Mouse (Mus musculus) hindbrain, postnatal 0 days (tissue): Measurements from ENCODE around the gene Rundc3a. TPM values are rescaled to one million over a fixed set of nuclear protein-coding genes. Genes with fewer than 3 reads are reported as not detected.

Source experiments
- ATAC-seq: fragments of 200-750 bp; cut with Nextera tagmentation; 2 replicates; pipeline ENCODE4 v1.8.0; 2017; ENCODE audit warnings: mild to moderate bottlenecking, moderate TSS enrichment, moderate library complexity
- DNase-seq: peaks from one replicate; pipeline ENCODE4 v3.0.0-alpha.2; 2015; ENCODE audit warnings: low spot score
- H3K27ac ChIP-seq: fragments of 300-500 bp; sonication (generic); 2 replicates; pipeline ENCODE4 v1.5.1; 2014; ENCODE audit warnings: mild to moderate bottlenecking
- H3K27me3 ChIP-seq: fragments of 300-500 bp; sonication (generic); 2 replicates; pipeline ENCODE4 v1.6.1; 2014; ENCODE audit warnings: low read length, mixed read lengths; ENCODE audit not compliant: insufficient read depth
- H3K36me3 ChIP-seq: fragments of 300-500 bp; sonication (generic); 2 replicates; pipeline ENCODE4 v1.6.1; 2014; ENCODE audit warnings: low read length, mixed read lengths; ENCODE audit not compliant: insufficient read depth
- H3K4me1 ChIP-seq: fragments of 300-500 bp; sonication (generic); 2 replicates; pipeline ENCODE4 v1.6.1; 2014; ENCODE audit warnings: antibody characterized with exemption, low read length, mixed read lengths; ENCODE audit not compliant: insufficient read depth
- H3K4me2 ChIP-seq: fragments of 300-500 bp; sonication (generic); 2 replicates; pipeline ENCODE4 v1.6.1; 2014; ENCODE audit warnings: low read depth, mild to moderate bottlenecking, low read length, moderate library complexity, mixed read lengths
- H3K4me3 ChIP-seq: fragments of 300-500 bp; sonication (generic); 2 replicates; pipeline ENCODE4 v1.5.1; 2014; ENCODE audit warnings: low read length
- H3K9ac ChIP-seq: fragments of 300-500 bp; sonication (generic); replicated peaks from 2 replicates; pipeline ENCODE4 v1.6.1; 2014; ENCODE audit warnings: mild to moderate bottlenecking, low read length, moderate library complexity, mixed read lengths
- H3K9me3 ChIP-seq: fragments of 300-500 bp; sonication (generic); 2 replicates; pipeline ENCODE4 v1.6.1; 2016; ENCODE audit warnings: low read length, mixed read lengths
- CTCF ChIP-seq: IDR thresholded peaks from 2 replicates; pipeline ENCODE4 v1.5.1; 2016; ENCODE audit warnings: antibody characterized with exemption, control low read depth, low read depth
- WGBS: fragments of 180-500 bp; shearing (Covaris S2); extraction: QIAGEN DNeasy Blood & Tissue Kit; methylation state at CpG from one replicate; pipeline ENCODE4 v1.1.7; 2014; 5-methylcytosine and 5-hydroxymethylcytosine counted together
- polyA plus RNA-seq: library from polyadenylated mRNA; unstranded; fragments of >200 nt; fragmentation: Nextera tagmentation; extraction: Ambion mirVana; gene quantifications from 2 replicates; pipeline ENCODE4 v1.2.1, GENCODE M21; 2015
- total RNA-seq: library from RNA; depleted of rRNA; stranded (reverse); fragments of >200 nt; gene quantifications from 2 replicates; pipeline ENCODE4 v1.2.3, GENCODE M21; 2014

The Rundc3a gene
- total and polyA plus RNA-seq, 2 experiments from 2014 or later = 114 to 310 TPM

DNA sequence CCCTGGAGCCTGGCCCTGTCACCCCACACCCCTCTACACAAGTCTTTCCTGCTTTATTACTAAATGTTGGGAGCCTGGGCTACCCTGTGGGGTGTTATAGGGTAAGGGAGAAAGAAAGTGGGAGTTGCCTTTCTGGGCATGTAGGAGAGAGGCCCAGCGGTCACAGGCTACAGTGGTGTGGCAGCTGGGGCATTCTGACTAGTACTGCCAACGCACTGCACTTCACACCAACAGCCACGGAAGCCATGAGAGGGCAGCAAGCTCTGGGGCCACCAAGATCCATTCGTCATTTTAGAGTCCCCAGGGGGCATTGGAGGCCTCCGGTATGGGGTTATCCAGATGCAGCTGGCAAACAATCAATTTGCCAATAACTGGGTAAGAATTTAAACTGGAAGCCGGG is 48.9 kb downstream of the Rundc3a start:
- peaks cover 25% of the 10 kb centered on the region; the same call in 1 of the 2 replicates for H3K4me1 ChIP-seq
- H3K9ac ChIP-seq = no peak overlapping the region
- ATAC-seq = no peak
- H3K9me3 ChIP-seq = no peaks in the 10 kb centered on the region
- DNase-seq = no peak
- no peak overlapping the region for H3K4me3 ChIP-seq
- H3K4me2 ChIP-seq = no peak overlapping the region
- H3K27me3 ChIP-seq = no peaks in the 10 kb centered on the region
- peaks cover 38% of the 10 kb centered on the region; the same call in 1 of the 2 replicates for H3K36me3 ChIP-seq
- H3K27ac ChIP-seq = no peak overlapping the region
- TF ChIP-seq CTCF = no peak
- WGBS = 82% methylated on average over 6 of the region's 6 CpGs

DNA sequence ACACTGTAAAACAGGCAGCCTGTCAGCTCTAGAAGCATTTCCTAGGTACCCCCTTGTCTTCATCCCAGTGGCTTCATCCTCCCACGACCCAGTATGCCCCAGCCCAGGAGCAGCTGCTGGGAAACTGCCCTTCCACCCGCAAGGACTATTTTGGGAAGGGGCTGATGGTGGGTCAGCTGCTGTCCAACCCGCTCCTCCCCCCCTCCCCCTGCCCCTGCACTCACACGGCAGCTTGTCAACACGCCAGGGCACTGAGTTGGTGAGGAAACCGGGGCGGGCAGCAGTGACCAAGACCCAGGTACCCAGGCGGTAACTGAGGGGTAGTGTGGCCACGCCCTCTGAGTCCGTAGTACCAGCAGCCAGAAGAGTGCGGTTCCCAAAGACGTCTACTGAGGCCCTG is 50.5 kb downstream of the Rundc3a start:
- DNase-seq = no peak
- H3K9me3 ChIP-seq = no peaks in the 10 kb centered on the region
- no peak overlapping the region for H3K4me3 ChIP-seq
- TF ChIP-seq CTCF = no peak
- peaks cover 31% of the 10 kb centered on the region; the same call in 1 of the 2 replicates for H3K36me3 ChIP-seq
- peaks cover 21% of the 10 kb centered on the region; the same call in 1 of the 2 replicates for H3K4me1 ChIP-seq
- no peaks in the 10 kb centered on the region for H3K27me3 ChIP-seq
- no peak overlapping the region for H3K9ac ChIP-seq
- no peak for ATAC-seq
- 67% methylated on average over 12 of the region's 12 CpGs for WGBS
- H3K4me2 ChIP-seq = no peak overlapping the region
- H3K27ac ChIP-seq = no peak overlapping the region

- TF ChIP-seq CTCF = no peak
- H3K9ac ChIP-seq = no peak overlapping the region
These were observed 51.1 kb downstream of the Rundc3a start for GRCm38 (mm10) chr11:102444321-102444720.

GRCm38 (mm10) chr11:102444781-102445180 is 51.6 kb downstream of the Rundc3a start:
- H3K4me3 ChIP-seq = peak overlapping the region; percentile 95
- H3K9ac ChIP-seq = peak overlapping the region; percentile 99
- no peak for TF ChIP-seq CTCF
- H3K27ac ChIP-seq = peak overlapping the region; percentile 96; the same call in 1 of the 2 replicates
- no peaks in the 10 kb centered on the region for H3K27me3 ChIP-seq
- no peak for ATAC-seq
- no peak for DNase-seq
- H3K4me1 ChIP-seq = peaks cover 21% of the 10 kb centered on the region; the same call in 1 of the 2 replicates
- H3K36me3 ChIP-seq = peaks cover 23% of the 10 kb centered on the region; the same call in 1 of the 2 replicates
- peak overlapping the region; percentile 80 for H3K4me2 ChIP-seq
- 4% methylated on average over 6 of the region's 6 CpGs for WGBS
- H3K9me3 ChIP-seq = no peaks in the 10 kb centered on the region

More at GRCm38 (mm10) chr11:102444321-102444720, 51.1 kb downstream of the Rundc3a start:
- Histone ChIP-seq H3K4me2 (no peak overlapping the region), H3K27me3 (no peaks in the 10 kb centered on the region), H3K27ac (no peak overlapping the region), H3K9me3 (no peaks in the 10 kb centered on the region), H3K4me3 (no peak overlapping the region), H3K4me1 (peaks cover 21% of the 10 kb centered on the region; the same call in 1 of the 2 replicates), H3K36me3 (peaks cover 27% of the 10 kb centered on the region; the same call in 1 of the 2 replicates)
- DNase-seq = no peak
- WGBS = 73% methylated on average over 3 of the region's 3 CpGs
- no peak for ATAC-seq

- H3K27ac ChIP-seq = peak overlapping the region; percentile 96
- WGBS = 12% methylated on average over 10 of the region's 10 CpGs
- peaks cover 17% of the 10 kb centered on the region; the same call in 1 of the 2 replicates for H3K36me3 ChIP-seq
- peak overlapping the region; percentile 99 for H3K9ac ChIP-seq
- peaks cover 21% of the 10 kb centered on the region; the same call in 1 of the 2 replicates for H3K4me1 ChIP-seq
- no peak for TF ChIP-seq CTCF
- peak overlapping the region; percentile 95 for H3K4me3 ChIP-seq
- peak; percentile 42 for DNase-seq
- no peak for ATAC-seq
- no peaks in the 10 kb centered on the region for H3K27me3 ChIP-seq
- H3K9me3 ChIP-seq = no peaks in the 10 kb centered on the region
- peak overlapping the region; percentile 80 for H3K4me2 ChIP-seq
These were observed 52.2 kb downstream of the Rundc3a start for GRCm38 (mm10) chr11:102445264-102445890.

DNA sequence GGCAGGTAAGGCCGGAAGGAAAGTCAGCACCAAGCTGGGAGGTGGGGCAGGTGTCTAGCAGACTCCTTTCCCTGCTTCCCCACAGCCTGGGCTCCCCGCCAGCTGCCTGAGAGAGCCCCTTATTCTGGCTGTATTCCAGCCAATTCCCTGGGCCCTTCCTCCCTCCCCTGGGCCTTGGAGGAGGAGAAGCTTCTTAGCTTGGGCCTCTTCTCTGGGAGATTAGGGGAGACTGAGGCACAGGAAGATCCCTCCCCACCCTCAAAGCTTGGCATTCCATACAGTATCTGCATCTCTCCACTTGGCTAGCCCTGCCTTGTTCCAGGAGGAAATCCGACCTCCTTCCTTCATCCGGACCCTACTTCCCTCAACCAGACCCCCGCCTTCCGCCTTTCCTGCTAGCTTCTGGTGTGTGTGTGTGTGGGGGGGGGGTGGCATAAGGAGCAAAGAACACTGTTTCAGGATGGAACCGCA is 52.7 kb downstream of the Rundc3a start:
- peak overlapping the region; percentile 95 for H3K4me3 ChIP-seq
- no peak for TF ChIP-seq CTCF
- 7% methylated on average over 7 of the region's 7 CpGs for WGBS
- H3K4me1 ChIP-seq = peaks cover 21% of the 10 kb centered on the region; the same call in 1 of the 2 replicates
- peak overlapping the region; percentile 99 for H3K9ac ChIP-seq
- H3K27me3 ChIP-seq = no peaks in the 10 kb centered on the region
- DNase-seq (peak; percentile 79), ATAC-seq (no peak)
- no peaks in the 10 kb centered on the region for H3K9me3 ChIP-seq
- peaks cover 15% of the 10 kb centered on the region; the same call in 1 of the 2 replicates for H3K36me3 ChIP-seq
- peak overlapping the region; percentile 80 for H3K4me2 ChIP-seq
- H3K27ac ChIP-seq = peak overlapping the region; percentile 96
